Comparison of ENCODE assay signal across 18 mouse cellular contexts in genomic region chr3:137189035-137189434, GRCm38 (mm10).
"Had no signal": no experiment of that assay in that cellular context is flagged by ENCODE, and none has a peak within 500 bp of the region (broad histone marks: within the 10 kb centered on the region; RNA-seq: fewer than 3 reads in every experiment).

No protein-coding gene starts in this region.

- H3K4me2 ChIP-seq: liver, embryonic 13.5 days; midbrain, embryonic 12.5 days; midbrain, embryonic 15.5 days; stomach, embryonic 15.5 days had no signal

- DNase-seq: kidney, adult 9 months; kidney, postnatal 25 days; layer of hippocampus, postnatal 36 days; liver, embryonic 13.5 days; lung, adult 2 months; lung, postnatal 14 days; lung, postnatal 4 days; retina, postnatal 1 day; right cerebral cortex, postnatal 25 days; spleen, adult 18-20 months; thymus, adult 2 months; thymus, postnatal 14 days; thymus, postnatal 4 days had no signal

- H3K4me3 ChIP-seq: left cerebral cortex, adult 2 months; liver, embryonic 13.5 days; midbrain, embryonic 12.5 days; midbrain, embryonic 15.5 days; stomach, embryonic 15.5 days had no signal

- H3K4me1 ChIP-seq: liver, embryonic 13.5 days; midbrain, embryonic 12.5 days; midbrain, embryonic 15.5 days; stomach, embryonic 15.5 days had no signal

- H3K27ac ChIP-seq: kidney, postnatal 0 days; left cerebral cortex, adult 2 months; liver, embryonic 13.5 days; midbrain, embryonic 12.5 days; midbrain, embryonic 15.5 days; stomach, embryonic 15.5 days had no signal

- H3K27me3 ChIP-seq: liver, embryonic 13.5 days; midbrain, embryonic 12.5 days; midbrain, embryonic 15.5 days; stomach, embryonic 15.5 days had no signal

- H3K9me3 ChIP-seq: liver, embryonic 13.5 days; midbrain, embryonic 12.5 days; midbrain, embryonic 15.5 days; stomach, embryonic 15.5 days had no signal

- H3K36me3 ChIP-seq: liver, embryonic 13.5 days; midbrain, embryonic 12.5 days; midbrain, embryonic 15.5 days; stomach, embryonic 15.5 days had no signal

- ATAC-seq: midbrain, embryonic 15.5 days had no signal

- H3K9ac ChIP-seq: liver, embryonic 13.5 days; midbrain, embryonic 12.5 days; midbrain, embryonic 15.5 days; stomach, embryonic 15.5 days had no signal
